Comparison of ENCODE assay signal across 7 mouse cellular contexts in the genomic region with DNA sequence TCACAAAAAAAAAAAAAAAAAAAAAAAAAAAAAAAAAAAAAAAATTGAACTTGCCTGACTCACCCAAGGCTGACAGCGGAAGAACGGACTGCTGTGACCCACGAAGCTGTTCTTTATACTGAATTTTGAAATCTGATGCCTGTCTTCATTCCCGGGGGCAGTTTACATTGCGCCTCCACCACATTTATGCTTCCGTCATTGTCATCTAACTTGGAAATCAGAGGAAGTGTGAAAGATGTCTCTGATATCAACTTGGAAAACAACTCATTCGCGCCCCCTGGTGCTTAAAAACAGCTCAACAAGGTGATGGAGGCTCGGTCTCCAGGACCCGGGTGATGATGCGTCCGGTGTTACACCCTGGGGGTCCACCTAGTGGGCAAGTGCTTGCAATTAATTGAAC. TPM values are rescaled to one million over a fixed set of nuclear protein-coding genes. Genes with fewer than 3 reads are reported as not detected.
DNase-seq lines count a peak whose midpoint lies in the region; ATAC-seq and TF ChIP-seq lines count a peak whose summit lies in the region.

No protein-coding gene starts in this region.

- no peaks in the 10 kb centered on the region for H3K27me3 ChIP-seq in intestine, postnatal 0 days (replicated peaks; ENCODE audit: control insufficient read depth, insufficient read depth, low read length)
- peaks cover 10% of the 10 kb centered on the region for H3K27me3 ChIP-seq in midbrain, embryonic 11.5 days (ENCODE audit: control insufficient read depth, insufficient read depth, low read length)

- peak; percentile 91 for DNase-seq in adipocyte (ENCODE audit: low spot score)
- DNase-seq in embryo, embryonic 10 days (ENCODE audit: low spot score): peak; percentile 92
- DNase-seq in left cerebral cortex, postnatal 4 days: peak; percentile 90
- peak; percentile 99 for DNase-seq in midbrain, embryonic 11.5 days (ENCODE audit: low spot score, missing footprints)
- peak; percentile 82 for DNase-seq in skeletal muscle tissue, adult 2 months (ENCODE audit: low read depth, low spot score)

- WGBS in intestine, postnatal 0 days: under 1% methylated on average over 12 of the region's 12 CpGs
- WGBS in midbrain, embryonic 11.5 days: 1% methylated on average over 12 of the region's 12 CpGs

- H3K36me3 ChIP-seq in intestine, postnatal 0 days (ENCODE audit: control insufficient read depth, insufficient read depth): no peaks in the 10 kb centered on the region
- H3K36me3 ChIP-seq in midbrain, embryonic 11.5 days (ENCODE audit: control insufficient read depth, insufficient read depth, low read length): no peaks in the 10 kb centered on the region

- H3K4me2 ChIP-seq in intestine, postnatal 0 days (replicated peaks; ENCODE audit: low read depth): peak overlapping the region; percentile 98
- peak overlapping the region; percentile 31; the same call in 1 of the 2 replicates for H3K4me2 ChIP-seq in midbrain, embryonic 11.5 days

- no peak overlapping the region for H3K9ac ChIP-seq in intestine, postnatal 0 days (ENCODE audit: low read depth, low read length)
- no peak overlapping the region for H3K9ac ChIP-seq in midbrain, embryonic 11.5 days (ENCODE audit: low read length)

- H3K9me3 ChIP-seq in intestine, postnatal 0 days (ENCODE audit: control insufficient read depth): no peaks in the 10 kb centered on the region
- no peaks in the 10 kb centered on the region for H3K9me3 ChIP-seq in midbrain, embryonic 11.5 days (ENCODE audit: control insufficient read depth, low read length)

- peak; percentile 92 for TF ChIP-seq CTCF in intestine, postnatal 0 days (IDR thresholded peaks at IDR 0.05; ENCODE audit: low read depth)

- H3K27ac ChIP-seq in intestine, postnatal 0 days (ENCODE audit: low read depth, low read length): no peak overlapping the region
- H3K27ac ChIP-seq in midbrain, embryonic 11.5 days (ENCODE audit: low read depth, low read length): no peak overlapping the region

- H3K4me1 ChIP-seq in intestine, postnatal 0 days (replicated peaks; ENCODE audit: control insufficient read depth, insufficient read depth, low read length): peaks cover 6% of the 10 kb centered on the region; the same call in 1 of the 2 replicates
- H3K4me1 ChIP-seq in midbrain, embryonic 11.5 days (ENCODE audit: control insufficient read depth, insufficient read depth, low read length): peaks cover 15% of the 10 kb centered on the region

- peak overlapping the region; percentile 97; the same call in 1 of the 2 replicates for H3K4me3 ChIP-seq in intestine, postnatal 0 days (ENCODE audit: low read depth, low read length)
- H3K4me3 ChIP-seq in midbrain, embryonic 11.5 days (ENCODE audit: low read depth, low read length): no peak overlapping the region

- intact Hi-C loops in left cerebral cortex, postnatal 4 days (cut with DNase I): loop anchor here (2.0 to 5.0 kb wide), 3 partner anchors 115 to 325 kb away; no protein-coding TSS in a partner anchor

- ATAC-seq in granulocyte monocyte progenitor cell, adult 5-6 weeks (replicated peaks; ENCODE audit: poor library complexity, severe bottlenecking): peak; percentile 24
- ATAC-seq in intestine, postnatal 0 days: no peak
- no peak for ATAC-seq in midbrain, embryonic 11.5 days (ENCODE audit: low FRiP score)

RNA-seq across cellular contexts. Expression of gene Nfil3, which starts 1.8 kb away (rescaled TPM):
- 3.9 and 8.3 TPM in 2 replicates for total RNA-seq in granulocyte monocyte progenitor cell, adult 5-6 weeks (2014; fragmentation: Nextera tagmentation)
- 14.0 and 14.5 TPM in 2 replicates for total RNA-seq in granulocyte monocyte progenitor cell, adult 5-6 weeks (2017)
- polyA plus RNA-seq in intestine, postnatal 0 days (2015; fragmentation: Nextera tagmentation; extraction: Ambion mirVana): 15.6 and 15.8 TPM in 2 replicates
- 10 to 100 TPM; 33.6 to 35.5 TPM for total RNA-seq in left cerebral cortex, postnatal 4 days (2021)
- 18.3 and 19.3 TPM in 2 replicates for polyA plus RNA-seq in midbrain, embryonic 11.5 days (2014; fragmentation: Nextera tagmentation; extraction: Ambion mirVana)

RNA-seq across cellular contexts. Expression of gene Auh, which starts 53.2 kb away (rescaled TPM):
- total RNA-seq in granulocyte monocyte progenitor cell, adult 5-6 weeks (2014; fragmentation: Nextera tagmentation): 29.2 and 35.9 TPM in 2 replicates
- 34.6 and 37.1 TPM in 2 replicates for total RNA-seq in granulocyte monocyte progenitor cell, adult 5-6 weeks (2017)
- polyA plus RNA-seq in intestine, postnatal 0 days (2015; fragmentation: Nextera tagmentation; extraction: Ambion mirVana): 45.0 and 46.4 TPM in 2 replicates
- total RNA-seq in left cerebral cortex, postnatal 4 days (2021): 10 to 100 TPM; 50.7 to 53.7 TPM
- polyA plus RNA-seq in midbrain, embryonic 11.5 days (2014; fragmentation: Nextera tagmentation; extraction: Ambion mirVana): 38.7 and 39.6 TPM in 2 replicates
